Mouse (Mus musculus) lung, embryonic 16.5 days (tissue): ENCODE data around the gene Kcnk13. TPM values are rescaled to one million over a fixed set of nuclear protein-coding genes. Genes with fewer than 3 reads are reported as not detected.

Experiments
- ATAC-seq: fragments of 200-750 bp; cut with Nextera tagmentation; 2 replicates; pipeline ENCODE4 v1.8.0; 2017; ENCODE audit warnings: low read depth, mild to moderate bottlenecking, moderate library complexity
- H3K27ac ChIP-seq: fragments of 300-500 bp; sonication (generic); 2 replicates; pipeline ENCODE4 v1.5.1; 2014; ENCODE audit warnings: mild to moderate bottlenecking, control low read depth, low read length
- H3K27me3 ChIP-seq: fragments of 300-500 bp; sonication (generic); 2 replicates; pipeline ENCODE4 v1.6.1; 2014; ENCODE audit warnings: low read depth, low read length, mixed read lengths; ENCODE audit not compliant: control insufficient read depth, insufficient read depth
- H3K36me3 ChIP-seq: fragments of 300-500 bp; sonication (generic); 2 replicates; pipeline ENCODE4 v1.6.1; 2014; ENCODE audit warnings: low read length; ENCODE audit not compliant: control insufficient read depth, insufficient read depth
- H3K4me1 ChIP-seq: fragments of 300-500 bp; sonication (generic); replicated peaks from 2 replicates; pipeline ENCODE4 v1.6.1; 2014; ENCODE audit warnings: low read length, mixed read lengths; ENCODE audit not compliant: control insufficient read depth, insufficient read depth
- H3K4me2 ChIP-seq: fragments of 300-500 bp; sonication (generic); 2 replicates; pipeline ENCODE4 v1.6.1; 2014; ENCODE audit warnings: low read depth, low read length, control low read depth
- H3K4me3 ChIP-seq: fragments of 300-500 bp; sonication (generic); 2 replicates; pipeline ENCODE4 v1.5.1; 2014; ENCODE audit warnings: mild to moderate bottlenecking, low read length, control low read depth
- H3K9ac ChIP-seq: fragments of 300-500 bp; sonication (generic); 2 replicates; pipeline ENCODE4 v1.6.1; 2014; ENCODE audit warnings: low read length, control low read depth
- H3K9me3 ChIP-seq: fragments of 300-500 bp; sonication (generic); 2 replicates; pipeline ENCODE4 v1.6.1; 2016; ENCODE audit warnings: low read length; ENCODE audit not compliant: control insufficient read depth
- WGBS: fragments of 180-500 bp; shearing (Covaris S2); extraction: QIAGEN DNeasy Blood & Tissue Kit; methylation state at CpG from one replicate; pipeline ENCODE4 v1.1.7; 2014; 5-methylcytosine and 5-hydroxymethylcytosine counted together
- polyA plus RNA-seq: library from polyadenylated mRNA; unstranded; fragments of >200 nt; fragmentation: Nextera tagmentation; extraction: Ambion mirVana; gene quantifications from 2 replicates; pipeline ENCODE4 v1.2.1, GENCODE M21; 2015

The Kcnk13 gene
- polyA plus RNA-seq, 1 experiment from 2014 or later, result 4.9 TPM

- no peaks in the 10 kb centered on the region for H3K4me1 ChIP-seq
- no peaks in the 10 kb centered on the region for H3K36me3 ChIP-seq
- H3K4me3 ChIP-seq, result no peak overlapping the region
- no peaks in the 10 kb centered on the region for H3K9me3 ChIP-seq
- no peak overlapping the region for H3K27ac ChIP-seq
- H3K27me3 ChIP-seq, result no peaks in the 10 kb centered on the region
- no peak overlapping the region for H3K4me2 ChIP-seq
- WGBS, result 52% methylated on average over 12 of the region's 12 CpGs
- no peak overlapping the region for H3K9ac ChIP-seq
- peak; percentile 47 for ATAC-seq
Observed at GRCm38 (mm10) chr12:100023821-100024365, 59.6 kb downstream of the Kcnk13 start.

GRCm38 (mm10) chr12:100025675-100026074 is 61.4 kb downstream of the Kcnk13 start:
- H3K4me3 ChIP-seq, result no peak overlapping the region
- WGBS, result 56% methylated on average over 11 of the region's 11 CpGs
- H3K27ac ChIP-seq, result no peak overlapping the region
- H3K4me1 ChIP-seq, result no peaks in the 10 kb centered on the region
- no peak for ATAC-seq
- no peaks in the 10 kb centered on the region for H3K36me3 ChIP-seq
- H3K27me3 ChIP-seq, result no peaks in the 10 kb centered on the region
- H3K9ac ChIP-seq, result no peak overlapping the region
- H3K9me3 ChIP-seq, result no peaks in the 10 kb centered on the region
- no peak overlapping the region for H3K4me2 ChIP-seq

- no peaks in the 10 kb centered on the region for H3K36me3 ChIP-seq
- H3K9me3 ChIP-seq, result no peaks in the 10 kb centered on the region
- whole genome bisulfite sequencing, result 65% methylated on average over 7 of the region's 7 CpGs
- H3K27me3 ChIP-seq, result no peaks in the 10 kb centered on the region
- H3K4me1 ChIP-seq, result no peaks in the 10 kb centered on the region
- H3K4me2 ChIP-seq, result no peak overlapping the region
- no peak overlapping the region for H3K27ac ChIP-seq
- H3K4me3 ChIP-seq, result no peak overlapping the region
- H3K9ac ChIP-seq, result no peak overlapping the region
- no peak for ATAC-seq
Observed at GRCm38 (mm10) chr12:100026715-100027245, 62.5 kb downstream of the Kcnk13 start.

GRCm38 (mm10) chr12:100027281-100027680 is 63.0 kb downstream of the Kcnk13 start:
- no peaks in the 10 kb centered on the region for H3K4me1 ChIP-seq
- no peaks in the 10 kb centered on the region for H3K36me3 ChIP-seq
- H3K27me3 ChIP-seq, result no peaks in the 10 kb centered on the region
- H3K9me3 ChIP-seq, result no peaks in the 10 kb centered on the region
- no peak for ATAC-seq
- no peak overlapping the region for H3K4me2 ChIP-seq
- no peak overlapping the region for H3K4me3 ChIP-seq
- no peak overlapping the region for H3K9ac ChIP-seq
- WGBS, result 81% methylated on average over 7 of the region's 7 CpGs
- H3K27ac ChIP-seq, result no peak overlapping the region

GRCm38 (mm10) chr12:100031681-100032080 is 67.4 kb downstream of the Kcnk13 start:
- H3K36me3 ChIP-seq, result no peaks in the 10 kb centered on the region
- no peak overlapping the region for H3K4me3 ChIP-seq
- WGBS, result 81% methylated on average over 5 of the region's 5 CpGs
- H3K27me3 ChIP-seq, result no peaks in the 10 kb centered on the region
- H3K27ac ChIP-seq, result no peak overlapping the region
- no peaks in the 10 kb centered on the region for H3K4me1 ChIP-seq
- H3K4me2 ChIP-seq, result no peak overlapping the region
- no peak for ATAC-seq
- no peaks in the 10 kb centered on the region; the same call in 1 of the 2 replicates for H3K9me3 ChIP-seq
- no peak overlapping the region for H3K9ac ChIP-seq

- H3K27ac ChIP-seq, result no peak overlapping the region
- no peak overlapping the region for H3K4me3 ChIP-seq
- 79% methylated on average over 4 of the region's 4 CpGs for WGBS
- no peak overlapping the region for H3K4me2 ChIP-seq
- no peaks in the 10 kb centered on the region for H3K27me3 ChIP-seq
- no peaks in the 10 kb centered on the region for H3K4me1 ChIP-seq
- H3K9ac ChIP-seq, result no peak overlapping the region
- no peaks in the 10 kb centered on the region; the same call in 1 of the 2 replicates for H3K9me3 ChIP-seq
- no peak for ATAC-seq
- H3K36me3 ChIP-seq, result no peaks in the 10 kb centered on the region
Observed at GRCm38 (mm10) chr12:100032521-100032920, 68.2 kb downstream of the Kcnk13 start.

GRCm38 (mm10) chr12:100038741-100039262 is 74.5 kb downstream of the Kcnk13 start:
- WGBS, result 50% methylated on average over 5 of the region's 5 CpGs
- no peaks in the 10 kb centered on the region; the same call in 1 of the 2 replicates for H3K9me3 ChIP-seq
- H3K4me2 ChIP-seq, result no peak overlapping the region
- H3K9ac ChIP-seq, result no peak overlapping the region
- no peak overlapping the region for H3K27ac ChIP-seq
- H3K4me3 ChIP-seq, result no peak overlapping the region
- ATAC-seq, result peak; percentile 34; the same call in 1 of the 2 replicates
- H3K36me3 ChIP-seq, result no peaks in the 10 kb centered on the region
- H3K4me1 ChIP-seq, result 0 out of 2 replicates have a peak, but pooled peaks cover 2% of the 10 kb centered on the region
- H3K27me3 ChIP-seq, result no peaks in the 10 kb centered on the region

- H3K27ac ChIP-seq, result no peak overlapping the region
- 0 out of 2 replicates have a peak, but pooled peaks cover 2% of the 10 kb centered on the region for H3K4me1 ChIP-seq
- H3K9ac ChIP-seq, result no peak overlapping the region
- WGBS, result 70% methylated on average over 8 of the region's 8 CpGs
- H3K4me2 ChIP-seq, result no peak overlapping the region
- ATAC-seq, result no peak
- H3K9me3 ChIP-seq, result no peaks in the 10 kb centered on the region
- H3K27me3 ChIP-seq, result no peaks in the 10 kb centered on the region
- H3K36me3 ChIP-seq, result no peaks in the 10 kb centered on the region
- H3K4me3 ChIP-seq, result no peak overlapping the region
Observed at GRCm38 (mm10) chr12:100042116-100042515, 77.8 kb downstream of the Kcnk13 start.

- Histone ChIP-seq H3K9ac (no peak overlapping the region), H3K4me3 (no peak overlapping the region), H3K4me1 (no peaks in the 10 kb centered on the region), H3K9me3 (no peaks in the 10 kb centered on the region), H3K36me3 (no peaks in the 10 kb centered on the region), H3K27ac (no peak overlapping the region), H3K4me2 (no peak overlapping the region), H3K27me3 (no peaks in the 10 kb centered on the region)
- WGBS, result 44% methylated on average over 4 of the region's 4 CpGs
- ATAC-seq, result no peak
Observed at GRCm38 (mm10) chr12:100044704-100045103, 80.4 kb downstream of the Kcnk13 start.
